Mouse (Mus musculus): ENCODE results near the gene Dpp6. TPM values are rescaled to one million over a fixed set of nuclear protein-coding genes. Genes with fewer than 3 reads are reported as not detected.

Gene Dpp6
- polyA plus RNA-seq, 1 experiment from 2014 or later, result 4.5 TPM

DNA sequence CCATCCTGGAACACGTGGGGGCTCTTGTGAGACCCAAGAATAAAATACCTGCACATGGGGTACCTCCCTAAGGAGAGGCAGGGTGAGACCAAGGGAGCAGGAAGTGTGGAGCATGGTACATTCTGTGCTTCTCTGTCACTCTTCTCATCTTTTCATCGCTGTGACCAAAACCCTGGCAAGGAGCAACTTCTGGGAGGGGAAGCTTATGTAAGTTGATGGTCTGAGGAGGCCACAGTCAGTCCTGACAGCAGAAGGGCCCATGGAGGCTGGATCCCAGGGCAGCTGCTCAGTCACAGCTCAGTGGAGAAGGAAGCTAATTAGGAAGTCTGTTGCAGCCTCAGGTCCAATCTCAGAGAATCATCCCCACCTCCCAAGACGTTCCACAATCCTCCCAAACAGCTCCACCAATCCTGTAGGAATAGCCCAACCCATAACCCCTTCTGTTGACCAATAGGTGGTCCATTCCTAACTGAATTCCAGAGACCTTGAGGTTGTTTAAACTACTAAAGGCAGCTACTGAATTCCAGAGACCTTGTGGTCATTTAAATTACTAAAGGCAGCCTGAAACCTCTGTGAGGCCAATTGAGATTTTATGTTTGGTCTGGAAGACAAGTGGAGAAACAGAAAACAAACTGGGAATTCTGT is 636.3 kb downstream of the Dpp6 start:
- DNase-seq (ENCODE audit: low spot score) (no peak), ATAC-seq (replicated peaks; ENCODE audit: insufficient number of reproducible peaks, low FRiP score, low TSS enrichment, low read depth) (no peak)
- H3K9me3 ChIP-seq (replicated peaks; ENCODE audit: control insufficient read depth, low read length), result no peaks in the 10 kb centered on the region
- no peak overlapping the region for H3K4me2 ChIP-seq (ENCODE audit: low read depth, low read length)
- no peak overlapping the region for H3K27ac ChIP-seq (replicated peaks; ENCODE audit: low read depth, low read length)
- H3K4me3 ChIP-seq (ENCODE audit: low read depth, low read length), result no peak overlapping the region
- 29% methylated on average over 3 of the region's 3 CpGs for WGBS
- no peaks in the 10 kb centered on the region for H3K27me3 ChIP-seq (ENCODE audit: control insufficient read depth, insufficient read depth, low read length)
- H3K4me1 ChIP-seq (ENCODE audit: control insufficient read depth, insufficient read depth, low read length), result no peaks in the 10 kb centered on the region
- no peaks in the 10 kb centered on the region for H3K36me3 ChIP-seq (replicated peaks; ENCODE audit: control insufficient read depth, insufficient read depth, low read depth, low read length)
- no peak overlapping the region for H3K9ac ChIP-seq (replicated peaks; ENCODE audit: low read length)

DNA sequence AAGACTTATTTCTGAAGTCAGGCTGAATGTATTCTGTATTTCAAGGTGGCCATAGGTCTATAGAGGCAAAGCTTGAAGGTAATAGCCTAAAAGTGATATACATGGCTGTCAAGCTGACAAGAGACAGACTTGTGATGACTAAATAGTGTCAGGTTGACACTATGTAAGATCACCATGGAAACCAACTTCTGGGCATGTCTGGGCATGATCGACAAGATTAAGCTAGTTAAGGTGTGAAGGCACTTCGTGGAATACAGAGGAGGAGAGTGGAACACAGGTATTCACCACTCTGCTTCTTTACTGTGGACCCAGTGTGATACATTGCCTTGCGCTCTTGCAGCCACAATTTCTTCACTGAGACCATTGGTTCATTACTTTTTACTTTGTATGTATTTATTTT is 637.4 kb downstream of the Dpp6 start:
- H3K36me3 ChIP-seq (replicated peaks; ENCODE audit: control insufficient read depth, insufficient read depth, low read depth, low read length), result no peaks in the 10 kb centered on the region
- WGBS, result 89% methylated on average over 3 of the region's 3 CpGs
- DNase-seq (ENCODE audit: low spot score) (no peak), ATAC-seq (replicated peaks; ENCODE audit: insufficient number of reproducible peaks, low FRiP score, low TSS enrichment, low read depth) (no peak)
- H3K9ac ChIP-seq (replicated peaks; ENCODE audit: low read length), result no peak overlapping the region
- H3K4me2 ChIP-seq (ENCODE audit: low read depth, low read length), result no peak overlapping the region
- no peak overlapping the region for H3K27ac ChIP-seq (replicated peaks; ENCODE audit: low read depth, low read length)
- H3K4me1 ChIP-seq (ENCODE audit: control insufficient read depth, insufficient read depth, low read length), result no peaks in the 10 kb centered on the region
- H3K9me3 ChIP-seq (replicated peaks; ENCODE audit: control insufficient read depth, low read length), result no peaks in the 10 kb centered on the region
- H3K27me3 ChIP-seq (ENCODE audit: control insufficient read depth, insufficient read depth, low read length), result no peaks in the 10 kb centered on the region
- no peak overlapping the region for H3K4me3 ChIP-seq (ENCODE audit: low read depth, low read length)

DNA sequence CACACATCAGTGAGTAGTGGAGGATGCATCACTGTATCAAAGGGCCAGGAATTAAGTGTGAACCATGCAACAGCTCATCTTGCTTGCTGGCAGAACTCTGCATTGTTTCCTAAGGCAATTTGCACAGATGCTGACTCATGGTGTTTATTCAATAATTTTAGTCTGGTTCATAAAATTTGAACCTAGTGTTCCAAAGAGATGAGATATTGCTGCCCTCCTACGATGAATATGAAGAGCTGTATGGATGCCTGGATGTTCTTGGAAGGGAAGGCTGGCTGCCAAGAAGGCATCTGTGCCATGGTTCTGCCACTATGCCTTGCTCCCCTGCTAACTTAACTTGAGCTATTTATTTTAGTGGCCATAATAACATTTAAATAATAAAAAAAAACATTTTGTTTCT is 640.0 kb downstream of the Dpp6 start:
- Histone ChIP-seq H3K4me2 (ENCODE audit: low read depth, low read length) (no peak overlapping the region), H3K9ac (replicated peaks; ENCODE audit: low read length) (no peak overlapping the region), H3K27me3 (ENCODE audit: control insufficient read depth, insufficient read depth, low read length) (no peaks in the 10 kb centered on the region), H3K27ac (replicated peaks; ENCODE audit: low read depth, low read length) (no peak overlapping the region), H3K36me3 (replicated peaks; ENCODE audit: control insufficient read depth, insufficient read depth, low read depth, low read length) (no peaks in the 10 kb centered on the region), H3K4me1 (ENCODE audit: control insufficient read depth, insufficient read depth, low read length) (no peaks in the 10 kb centered on the region), H3K4me3 (ENCODE audit: low read depth, low read length) (no peak overlapping the region), H3K9me3 (replicated peaks; ENCODE audit: control insufficient read depth, low read length) (no peaks in the 10 kb centered on the region)
- DNase-seq (ENCODE audit: low spot score) (no peak), ATAC-seq (replicated peaks; ENCODE audit: insufficient number of reproducible peaks, low FRiP score, low TSS enrichment, low read depth) (no peak)
- 87% methylated on average over 1 of the region's 1 CpGs for WGBS

DNA sequence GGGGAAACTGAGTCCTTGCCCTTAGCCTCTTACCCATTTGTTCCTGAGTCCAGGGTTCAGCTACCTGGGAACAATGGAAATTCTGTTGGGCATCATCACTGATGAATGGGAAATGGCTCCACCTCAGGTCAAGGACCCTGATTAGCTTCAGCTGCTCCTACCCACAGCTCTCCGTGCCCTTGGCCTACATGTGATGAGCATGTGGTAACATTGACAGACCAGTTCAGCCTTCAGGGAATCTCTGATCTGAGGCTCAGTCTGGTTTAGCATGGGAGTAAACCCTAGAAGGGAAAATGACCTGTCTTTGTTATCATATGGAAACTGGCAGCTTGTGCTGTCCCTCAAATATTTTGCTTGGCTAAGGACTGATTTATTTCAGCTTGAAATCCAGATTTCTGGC is 640.7 kb downstream of the Dpp6 start:
- H3K4me1 ChIP-seq (ENCODE audit: control insufficient read depth, insufficient read depth, low read length), result no peaks in the 10 kb centered on the region
- DNase-seq (ENCODE audit: low spot score) (no peak), ATAC-seq (replicated peaks; ENCODE audit: insufficient number of reproducible peaks, low FRiP score, low TSS enrichment, low read depth) (no peak)
- H3K27ac ChIP-seq (replicated peaks; ENCODE audit: low read depth, low read length), result no peak overlapping the region
- no peaks in the 10 kb centered on the region for H3K9me3 ChIP-seq (replicated peaks; ENCODE audit: control insufficient read depth, low read length)
- no peak overlapping the region for H3K9ac ChIP-seq (replicated peaks; ENCODE audit: low read length)
- H3K27me3 ChIP-seq (ENCODE audit: control insufficient read depth, insufficient read depth, low read length), result no peaks in the 10 kb centered on the region
- no peak overlapping the region for H3K4me2 ChIP-seq (ENCODE audit: low read depth, low read length)
- H3K36me3 ChIP-seq (replicated peaks; ENCODE audit: control insufficient read depth, insufficient read depth, low read depth, low read length), result no peaks in the 10 kb centered on the region
- no peak overlapping the region for H3K4me3 ChIP-seq (ENCODE audit: low read depth, low read length)
- WGBS, result 41% methylated on average over 1 of the region's 1 CpGs

DNA sequence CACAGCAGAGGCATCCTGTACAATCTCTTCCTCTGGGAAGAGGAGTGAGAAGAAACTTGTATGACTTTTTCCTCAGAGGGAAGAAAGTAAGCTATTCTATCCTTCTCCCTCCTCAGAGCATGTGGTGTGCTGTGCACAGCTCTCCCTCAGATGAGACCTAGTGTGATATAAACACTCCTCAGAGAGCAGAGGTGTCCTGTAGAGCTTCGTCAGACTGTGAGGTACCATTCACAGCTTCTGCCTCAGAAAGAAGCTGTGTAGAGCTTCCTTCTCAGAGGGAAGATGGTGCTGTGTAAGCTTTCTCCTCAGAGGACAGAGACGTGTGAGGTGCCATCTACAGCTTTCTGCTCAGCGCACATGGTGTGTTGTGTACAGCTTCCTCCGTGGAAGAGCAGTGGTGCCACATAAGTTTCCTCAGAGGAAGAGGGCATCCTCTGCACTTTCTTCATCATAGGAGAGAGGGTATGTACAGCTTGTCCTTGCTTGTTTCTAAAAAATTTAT is 658.0 kb downstream of the Dpp6 start:
- no peak overlapping the region for H3K9ac ChIP-seq (replicated peaks; ENCODE audit: low read length)
- 89% methylated on average over 4 of the region's 4 CpGs for WGBS
- no peaks in the 10 kb centered on the region for H3K4me1 ChIP-seq (ENCODE audit: control insufficient read depth, insufficient read depth, low read length)
- ATAC-seq (replicated peaks; ENCODE audit: insufficient number of reproducible peaks, low FRiP score, low TSS enrichment, low read depth), result no peak
- H3K4me3 ChIP-seq (ENCODE audit: low read depth, low read length), result no peak overlapping the region
- DNase-seq (ENCODE audit: low spot score), result no peak
- no peaks in the 10 kb centered on the region for H3K9me3 ChIP-seq (replicated peaks; ENCODE audit: control insufficient read depth, low read length)
- H3K36me3 ChIP-seq (replicated peaks; ENCODE audit: control insufficient read depth, insufficient read depth, low read depth, low read length), result no peaks in the 10 kb centered on the region
- H3K4me2 ChIP-seq (ENCODE audit: low read depth, low read length), result no peak overlapping the region
- no peak overlapping the region for H3K27ac ChIP-seq (replicated peaks; ENCODE audit: low read depth, low read length)
- H3K27me3 ChIP-seq (ENCODE audit: control insufficient read depth, insufficient read depth, low read length), result no peaks in the 10 kb centered on the region

DNA sequence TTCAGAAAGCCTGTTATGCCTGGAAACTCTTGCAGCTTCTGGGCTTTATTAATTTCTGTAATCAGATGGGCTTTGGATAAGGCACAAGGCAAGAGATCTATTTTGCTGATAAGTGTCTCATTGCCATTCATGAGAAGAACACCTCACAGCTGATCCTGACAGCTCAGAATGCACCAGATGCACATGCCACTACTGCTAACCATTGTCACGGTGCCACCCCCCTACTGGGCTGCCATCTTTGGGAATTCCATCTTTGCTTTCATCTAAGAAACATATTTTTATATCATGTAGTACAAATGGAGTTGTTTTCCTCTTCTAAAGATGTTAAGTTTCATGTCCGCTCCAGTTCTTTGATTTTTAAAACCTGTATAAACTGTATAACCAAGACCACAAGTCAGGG is 664.7 kb downstream of the Dpp6 start:
- H3K9ac ChIP-seq (replicated peaks; ENCODE audit: low read length), result no peak overlapping the region
- no peak for ATAC-seq (replicated peaks; ENCODE audit: insufficient number of reproducible peaks, low FRiP score, low TSS enrichment, low read depth)
- WGBS, result 88% methylated on average over 2 of the region's 2 CpGs

DNA sequence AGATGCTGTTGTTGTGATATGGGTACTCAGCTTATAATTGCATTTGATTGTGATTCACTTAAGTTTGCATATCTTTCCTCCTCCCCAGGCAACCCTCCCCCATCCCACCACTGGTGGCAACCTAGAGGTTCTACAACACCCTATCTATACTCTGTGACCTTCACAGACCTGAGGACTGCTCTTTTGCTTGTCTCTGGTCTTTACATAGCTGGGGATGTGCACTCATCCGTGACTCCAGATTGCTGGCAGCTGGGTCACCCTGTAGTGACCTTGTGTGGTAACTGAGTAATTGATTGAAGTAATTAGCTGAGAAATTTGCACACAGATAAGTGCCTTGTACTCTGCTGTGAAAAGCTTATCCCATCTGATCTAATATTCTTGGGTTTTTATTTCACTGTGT is 669.1 kb downstream of the Dpp6 start:
- H3K4me1 ChIP-seq (ENCODE audit: control insufficient read depth, insufficient read depth, low read length), result no peaks in the 10 kb centered on the region
- H3K36me3 ChIP-seq (replicated peaks; ENCODE audit: control insufficient read depth, insufficient read depth, low read depth, low read length), result no peaks in the 10 kb centered on the region
- DNase-seq (ENCODE audit: low spot score) (no peak), ATAC-seq (replicated peaks; ENCODE audit: insufficient number of reproducible peaks, low FRiP score, low TSS enrichment, low read depth) (no peak)
- H3K27me3 ChIP-seq (ENCODE audit: control insufficient read depth, insufficient read depth, low read length), result no peaks in the 10 kb centered on the region
- H3K4me3 ChIP-seq (ENCODE audit: low read depth, low read length), result no peak overlapping the region
- no peak overlapping the region for H3K27ac ChIP-seq (replicated peaks; ENCODE audit: low read depth, low read length)
- WGBS, result 52% methylated on average over 1 of the region's 1 CpGs
- H3K4me2 ChIP-seq (ENCODE audit: low read depth, low read length), result no peak overlapping the region
- no peaks in the 10 kb centered on the region for H3K9me3 ChIP-seq (replicated peaks; ENCODE audit: control insufficient read depth, low read length)
- H3K9ac ChIP-seq (replicated peaks; ENCODE audit: low read length), result no peak overlapping the region

More for the DNA sequence above, 664.7 kb downstream of the Dpp6 start:
- DNase-seq (ENCODE audit: low spot score), result no peak
- Histone ChIP-seq H3K4me1 (ENCODE audit: control insufficient read depth, insufficient read depth, low read length) (no peaks in the 10 kb centered on the region), H3K9me3 (replicated peaks; ENCODE audit: control insufficient read depth, low read length) (no peaks in the 10 kb centered on the region), H3K27ac (replicated peaks; ENCODE audit: low read depth, low read length) (no peak overlapping the region), H3K4me3 (ENCODE audit: low read depth, low read length) (no peak overlapping the region), H3K27me3 (ENCODE audit: control insufficient read depth, insufficient read depth, low read length) (no peaks in the 10 kb centered on the region), H3K36me3 (replicated peaks; ENCODE audit: control insufficient read depth, insufficient read depth, low read depth, low read length) (no peaks in the 10 kb centered on the region), H3K4me2 (ENCODE audit: low read depth, low read length) (no peak overlapping the region)

DNA sequence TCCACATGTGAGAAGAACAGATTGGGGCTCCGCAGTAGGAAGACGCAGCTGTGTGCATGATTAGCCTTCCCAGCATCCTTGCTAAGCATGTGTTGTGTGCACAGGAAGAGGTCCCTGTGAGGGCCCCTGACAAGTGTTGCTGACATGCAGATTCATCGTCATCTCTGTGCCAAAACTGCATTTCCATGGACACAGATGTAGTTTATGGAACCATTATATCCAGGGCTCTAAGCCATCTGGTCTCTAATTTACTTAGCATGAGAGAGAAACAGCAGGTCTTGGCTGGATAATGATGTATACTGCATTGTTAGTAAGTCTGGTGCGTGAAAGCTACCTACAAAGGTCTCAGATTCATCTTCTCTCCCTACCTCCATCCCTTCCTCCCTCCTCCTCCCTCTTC is 673.9 kb downstream of the Dpp6 start:
- Histone ChIP-seq H3K36me3 (replicated peaks; ENCODE audit: control insufficient read depth, insufficient read depth, low read depth, low read length) (no peaks in the 10 kb centered on the region), H3K4me2 (ENCODE audit: low read depth, low read length) (no peak overlapping the region), H3K27ac (replicated peaks; ENCODE audit: low read depth, low read length) (no peak overlapping the region), H3K9me3 (replicated peaks; ENCODE audit: control insufficient read depth, low read length) (no peaks in the 10 kb centered on the region), H3K9ac (replicated peaks; ENCODE audit: low read length) (no peak overlapping the region), H3K27me3 (ENCODE audit: control insufficient read depth, insufficient read depth, low read length) (no peaks in the 10 kb centered on the region), H3K4me1 (ENCODE audit: control insufficient read depth, insufficient read depth, low read length) (no peaks in the 10 kb centered on the region), H3K4me3 (ENCODE audit: low read depth, low read length) (no peak overlapping the region)
- 92% methylated on average over 4 of the region's 4 CpGs for WGBS
- no peak for DNase-seq (ENCODE audit: low spot score)
- no peak for ATAC-seq (replicated peaks; ENCODE audit: insufficient number of reproducible peaks, low FRiP score, low TSS enrichment, low read depth)
